Mouse (Mus musculus) stomach, embryonic 14.5 days (tissue): ENCODE results near the gene Zdhhc1. TPM values are rescaled to one million over a fixed set of nuclear protein-coding genes. Genes with fewer than 3 reads are reported as not detected.

Experiments
- ATAC-seq: fragments of 200-750 bp; cut with Nextera tagmentation; 2 replicates; pipeline ENCODE4 v1.8.0; 2017; ENCODE audit warnings: low read depth, moderate TSS enrichment; ENCODE audit not compliant: insufficient number of reproducible peaks, insufficient read depth, low FRiP score
- H3K27ac ChIP-seq: fragments of 300-500 bp; sonication (generic); 2 replicates; pipeline ENCODE4 v1.5.1; 2014; ENCODE audit warnings: mild to moderate bottlenecking, low read length, moderate library complexity, mixed read lengths
- H3K27me3 ChIP-seq: fragments of 300-500 bp; sonication (generic); 2 replicates; pipeline ENCODE4 v1.6.1; 2014; ENCODE audit warnings: low read length, control low read depth, mixed read lengths; ENCODE audit not compliant: control insufficient read depth, insufficient read depth
- H3K36me3 ChIP-seq: fragments of 300-500 bp; sonication (generic); 2 replicates; pipeline ENCODE4 v1.6.1; 2014; ENCODE audit warnings: mild to moderate bottlenecking, control low read depth, low read length, moderate library complexity, mixed read lengths; ENCODE audit not compliant: control insufficient read depth, insufficient read depth
- H3K4me1 ChIP-seq: fragments of 300-500 bp; sonication (generic); 2 replicates; pipeline ENCODE4 v1.6.1; 2014; ENCODE audit warnings: low read length, control low read depth, mixed read lengths; ENCODE audit not compliant: control insufficient read depth, insufficient read depth
- H3K4me2 ChIP-seq: fragments of 300-500 bp; sonication (generic); replicated peaks from 2 replicates; pipeline ENCODE4 v1.6.1; 2014; ENCODE audit warnings: low read depth, low read length, control low read depth
- H3K4me3 ChIP-seq: fragments of 300-500 bp; sonication (generic); 2 replicates; pipeline ENCODE4 v1.5.1; 2014; ENCODE audit warnings: low read depth, low read length, control low read depth
- H3K9ac ChIP-seq: fragments of 300-500 bp; sonication (generic); replicated peaks from 2 replicates; pipeline ENCODE4 v1.6.1; 2014; ENCODE audit warnings: low read depth, mild to moderate bottlenecking, control low read depth, low read length, moderate library complexity, mixed read lengths
- H3K9me3 ChIP-seq: fragments of 300-500 bp; sonication (generic); 2 replicates; pipeline ENCODE4 v1.6.1; 2016; ENCODE audit warnings: low read depth, low read length, control low read depth; ENCODE audit not compliant: control insufficient read depth
- WGBS: fragments of 180-500 bp; shearing (Covaris S2); extraction: QIAGEN DNeasy Blood & Tissue Kit; methylation state at CpG from one replicate; pipeline ENCODE4 v1.1.7; 2014; 5-methylcytosine and 5-hydroxymethylcytosine counted together
- polyA plus RNA-seq: library from polyadenylated mRNA; unstranded; fragments of >200 nt; fragmentation: Nextera tagmentation; extraction: Ambion mirVana; gene quantifications from 2 replicates; pipeline ENCODE4 v1.2.1, GENCODE M21; 2014

Zdhhc1 gene
- polyA plus RNA-seq, 1 experiment from 2014 or later: 33.9 TPM

DNA sequence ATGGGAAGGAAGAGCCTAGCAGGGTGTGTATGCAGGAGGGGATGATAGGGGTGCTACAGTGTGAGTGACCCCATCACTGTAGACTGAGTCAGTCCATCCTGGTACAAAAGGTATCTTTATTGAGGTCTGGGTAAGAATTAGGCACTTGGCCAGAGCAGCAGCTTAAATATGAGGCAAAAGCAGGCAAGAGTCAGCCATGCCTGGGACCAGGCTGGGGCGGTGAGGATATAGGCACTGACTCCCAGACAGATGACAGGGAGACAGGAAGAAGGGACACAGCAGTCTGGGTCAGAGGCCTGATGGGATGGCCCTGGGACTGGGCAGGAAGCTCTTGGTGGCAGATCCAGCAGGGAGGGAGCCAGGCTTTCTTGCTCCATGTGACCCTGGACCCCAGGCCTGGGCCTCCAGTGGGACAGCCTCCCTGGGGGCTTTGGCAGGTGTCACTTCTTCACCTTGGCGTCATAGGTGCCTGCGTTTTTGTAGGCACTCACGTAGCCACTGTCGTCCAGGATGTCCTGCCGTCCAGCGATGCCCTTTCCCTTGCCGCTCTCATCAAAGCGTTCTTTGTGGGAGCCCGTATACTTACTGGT lies 29.2 kb downstream of the Zdhhc1 start:
- WGBS: 88% methylated on average over 10 of the region's 10 CpGs
- no peaks in the 10 kb centered on the region for H3K9me3 ChIP-seq
- no peak overlapping the region for H3K4me3 ChIP-seq
- no peak overlapping the region for H3K4me2 ChIP-seq
- H3K9ac ChIP-seq: no peak overlapping the region
- H3K4me1 ChIP-seq: peaks cover 12% of the 10 kb centered on the region
- H3K27ac ChIP-seq: no peak overlapping the region
- no peaks in the 10 kb centered on the region for H3K27me3 ChIP-seq
- H3K36me3 ChIP-seq: no peaks in the 10 kb centered on the region
- ATAC-seq: no peak

GRCm38 (mm10) chr8:105466700-105467291 lies 29.9 kb downstream of the Zdhhc1 start:
- ATAC-seq: no peak
- H3K9me3 ChIP-seq: no peaks in the 10 kb centered on the region
- H3K4me3 ChIP-seq: no peak overlapping the region
- 76% methylated on average over 7 of the region's 7 CpGs for WGBS
- H3K27ac ChIP-seq: no peak overlapping the region
- peaks cover 11% of the 10 kb centered on the region for H3K4me1 ChIP-seq
- no peaks in the 10 kb centered on the region for H3K27me3 ChIP-seq
- H3K4me2 ChIP-seq: no peak overlapping the region
- H3K36me3 ChIP-seq: no peaks in the 10 kb centered on the region
- H3K9ac ChIP-seq: no peak overlapping the region

DNA sequence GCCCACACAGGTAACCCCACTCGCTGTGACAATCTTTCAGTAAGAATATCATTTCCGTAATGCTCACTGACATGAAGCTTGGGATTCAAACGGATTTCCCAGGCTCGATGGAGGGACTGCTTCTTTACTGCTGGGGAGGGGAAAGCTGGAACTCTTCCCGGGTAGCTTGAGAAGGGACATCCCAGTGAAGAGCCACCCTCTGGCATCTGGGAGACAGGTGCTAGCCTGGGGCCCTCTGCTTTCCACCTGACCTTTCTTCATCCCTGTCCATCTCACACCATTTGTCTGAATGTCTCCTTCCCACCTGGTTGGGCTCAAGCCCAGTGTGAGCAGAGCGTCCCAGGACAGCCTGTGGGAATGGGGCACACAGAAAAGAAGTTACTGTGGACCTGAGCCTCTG lies 30.5 kb downstream of the Zdhhc1 start:
- no peak for ATAC-seq
- Histone ChIP-seq H3K4me3 (no peak overlapping the region), H3K9me3 (no peaks in the 10 kb centered on the region), H3K36me3 (no peaks in the 10 kb centered on the region), H3K27ac (no peak overlapping the region), H3K9ac (no peak overlapping the region), H3K27me3 (no peaks in the 10 kb centered on the region), H3K4me1 (peaks cover 8% of the 10 kb centered on the region), H3K4me2 (no peak overlapping the region)
- 82% methylated on average over 6 of the region's 6 CpGs for WGBS

- Histone ChIP-seq H3K4me3 (no peak overlapping the region), H3K27me3 (no peaks in the 10 kb centered on the region), H3K27ac (no peak overlapping the region), H3K9ac (no peak overlapping the region), H3K9me3 (no peaks in the 10 kb centered on the region), H3K4me2 (no peak overlapping the region), H3K4me1 (peaks cover 3% of the 10 kb centered on the region; the same call in 1 of the 2 replicates), H3K36me3 (no peaks in the 10 kb centered on the region)
- no peak for ATAC-seq
- WGBS: 65% methylated on average over 7 of the region's 7 CpGs
Measured at GRCm38 (mm10) chr8:105464595-105464994, 32.1 kb downstream of the Zdhhc1 start.

GRCm38 (mm10) chr8:105461085-105461803 lies 35.5 kb downstream of the Zdhhc1 start:
- Histone ChIP-seq H3K4me2 (no peak overlapping the region), H3K9ac (no peak overlapping the region), H3K27me3 (no peaks in the 10 kb centered on the region), H3K36me3 (no peaks in the 10 kb centered on the region), H3K9me3 (no peaks in the 10 kb centered on the region), H3K4me3 (no peak overlapping the region), H3K4me1 (no peaks in the 10 kb centered on the region), H3K27ac (no peak overlapping the region)
- 44% methylated on average over 13 of the region's 13 CpGs for WGBS
- no peak for ATAC-seq

GRCm38 (mm10) chr8:105455218-105455617 lies 41.5 kb downstream of the Zdhhc1 start:
- H3K4me1 ChIP-seq: no peaks in the 10 kb centered on the region
- H3K27ac ChIP-seq: no peak overlapping the region
- H3K4me2 ChIP-seq: no peak overlapping the region; the same call in 1 of the 2 replicates
- H3K9ac ChIP-seq: no peak overlapping the region
- no peak overlapping the region for H3K4me3 ChIP-seq
- ATAC-seq: no peak
- no peaks in the 10 kb centered on the region for H3K36me3 ChIP-seq
- no peaks in the 10 kb centered on the region for H3K9me3 ChIP-seq
- H3K27me3 ChIP-seq: no peaks in the 10 kb centered on the region
- 41% methylated on average over 10 of the region's 10 CpGs for whole genome bisulfite sequencing

DNA sequence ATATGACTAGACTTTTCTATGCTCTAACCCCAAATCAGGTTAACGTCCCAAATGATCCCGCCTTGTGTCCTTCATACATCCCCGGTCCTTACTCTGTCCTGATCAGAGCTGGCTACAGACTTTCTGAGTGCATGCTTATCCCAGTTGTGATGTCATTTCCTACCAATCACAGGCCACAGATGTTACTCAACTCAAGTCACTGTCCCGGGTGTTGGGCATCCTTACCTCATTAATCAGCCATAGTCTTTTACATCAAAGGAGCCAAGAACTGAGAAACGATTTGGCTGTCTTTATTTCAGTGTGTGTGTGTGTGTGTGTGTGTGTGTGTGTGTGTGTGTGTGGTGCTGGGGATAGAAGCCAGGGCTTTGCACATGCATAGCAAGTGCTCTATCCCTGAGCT lies 42.6 kb downstream of the Zdhhc1 start:
- Histone ChIP-seq H3K4me2 (no peak overlapping the region), H3K27ac (no peak overlapping the region), H3K4me1 (no peaks in the 10 kb centered on the region), H3K36me3 (no peaks in the 10 kb centered on the region), H3K9me3 (no peaks in the 10 kb centered on the region), H3K9ac (no peak overlapping the region), H3K4me3 (no peak overlapping the region), H3K27me3 (no peaks in the 10 kb centered on the region)
- 53% methylated on average over 5 of the region's 5 CpGs for WGBS
- no peak for ATAC-seq

- ATAC-seq: no peak
- H3K36me3 ChIP-seq: no peaks in the 10 kb centered on the region
- H3K4me3 ChIP-seq: no peak overlapping the region
- H3K9me3 ChIP-seq: no peaks in the 10 kb centered on the region
- WGBS: 71% methylated on average over 5 of the region's 5 CpGs
- no peak overlapping the region for H3K4me2 ChIP-seq
- H3K27ac ChIP-seq: no peak overlapping the region
- no peak overlapping the region for H3K9ac ChIP-seq
- H3K27me3 ChIP-seq: no peaks in the 10 kb centered on the region
- no peaks in the 10 kb centered on the region for H3K4me1 ChIP-seq
Measured at GRCm38 (mm10) chr8:105453296-105453695, 43.4 kb downstream of the Zdhhc1 start.
